Mouse (Mus musculus): ENCODE measurements at regions not wholly inside any gene's neighbourhood (a gene's known extent, or its start where the extent isn't known, plus 50 kb on each side); places are given as distances from the start of the nearest gene placed in this dataset.

- TF ChIP-seq CTCF (IDR thresholded peaks at IDR 0.05; ENCODE audit: borderline replicate concordance, control insufficient read depth, extremely low read depth, insufficient read depth, low read length, poor library complexity), result no peak
- TF ChIP-seq POLR2A (IDR thresholded peaks at IDR 0.05; ENCODE audit: control insufficient read depth, extremely low read depth, insufficient read depth, low read length, poor library complexity), result no peak
Measured at GRCm38 (mm10) chr1:185902395-185902794, 214.7 kb downstream of the Lyplal1 start.
